Mouse (Mus musculus): ENCODE data around the gene Hoxd4.

Hoxd4 gene
- long read RNA-seq, experiment 1 = 0 reads
- long read RNA-seq, experiment 2, partial matches to known transcripts = 3 of 6 reads
- long read RNA-seq, experiment 2, other reads (novel, unspliced or antisense) = 3 of 6 reads

DNA sequence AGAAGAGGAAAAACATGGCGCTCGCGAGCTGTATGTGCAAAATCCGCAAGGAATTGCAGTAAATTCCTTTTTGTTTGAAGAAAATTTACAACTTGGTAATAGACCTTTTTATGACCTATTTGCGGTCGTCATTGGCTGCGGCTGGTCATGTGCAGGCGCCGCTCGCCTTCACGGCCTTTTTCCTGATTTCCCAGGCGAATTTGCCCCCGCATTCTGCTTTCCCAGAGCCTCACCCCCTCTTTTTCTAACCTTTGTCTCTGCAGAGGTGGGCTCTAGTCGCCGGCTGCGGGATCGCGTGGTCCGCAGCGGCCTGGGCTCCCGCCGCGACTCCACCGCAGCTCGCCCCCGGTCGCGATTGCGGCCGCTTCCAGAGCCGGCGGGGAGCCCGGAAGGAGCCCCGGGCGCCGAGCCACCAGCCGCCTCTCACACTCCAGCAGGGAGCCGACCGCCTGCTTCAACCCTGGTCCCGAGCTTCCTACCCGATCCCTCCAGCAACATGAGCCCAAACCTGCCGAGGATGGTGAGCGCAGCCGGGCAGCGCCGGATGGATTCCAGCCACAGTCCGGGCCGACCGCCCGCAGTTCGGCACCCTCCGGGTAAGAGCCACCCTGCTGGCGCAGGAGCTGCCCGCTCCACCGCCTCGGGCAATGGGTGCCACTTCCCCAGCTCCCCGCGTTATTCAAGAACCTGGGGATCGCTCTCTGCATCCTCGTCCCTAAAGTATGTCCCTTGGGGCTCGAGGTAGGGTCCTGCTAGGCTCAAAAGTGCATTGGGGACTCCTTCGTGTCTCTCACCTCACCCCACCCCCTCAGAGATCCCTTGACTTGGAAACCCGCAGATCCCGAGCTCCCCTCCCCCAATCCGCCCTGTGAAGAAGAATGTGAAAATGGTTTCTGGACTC, at the start of gene Hoxd4, which contains the start of gene Hoxd3:
TSS of gene Hoxd4 (plus strand) at position 209 of the 901 bp plus-strand sequence.
TSS of gene Hoxd3 (plus strand) at position 207 of the 901 bp plus-strand sequence.
- intact Hi-C loops (cut with DNase I) = loop anchor here (10.0 kb wide), 1 partner anchor 113 kb away; the partner anchor contains the start of gene Mtx2

- intact Hi-C loops (cut with DNase I) = loop anchor here (5.0 kb wide), 1 partner anchor 361 kb away; no protein-coding TSS in a partner anchor
These were observed 48.3 kb upstream of the Hoxd4 start for GRCm38 (mm10) chr2:74663291-74663925.

GRCm38 (mm10) chr2:74666411-74666810, 45.3 kb upstream of the Hoxd4 start:
- intact Hi-C loops (cut with DNase I) = no loop called here

DNA sequence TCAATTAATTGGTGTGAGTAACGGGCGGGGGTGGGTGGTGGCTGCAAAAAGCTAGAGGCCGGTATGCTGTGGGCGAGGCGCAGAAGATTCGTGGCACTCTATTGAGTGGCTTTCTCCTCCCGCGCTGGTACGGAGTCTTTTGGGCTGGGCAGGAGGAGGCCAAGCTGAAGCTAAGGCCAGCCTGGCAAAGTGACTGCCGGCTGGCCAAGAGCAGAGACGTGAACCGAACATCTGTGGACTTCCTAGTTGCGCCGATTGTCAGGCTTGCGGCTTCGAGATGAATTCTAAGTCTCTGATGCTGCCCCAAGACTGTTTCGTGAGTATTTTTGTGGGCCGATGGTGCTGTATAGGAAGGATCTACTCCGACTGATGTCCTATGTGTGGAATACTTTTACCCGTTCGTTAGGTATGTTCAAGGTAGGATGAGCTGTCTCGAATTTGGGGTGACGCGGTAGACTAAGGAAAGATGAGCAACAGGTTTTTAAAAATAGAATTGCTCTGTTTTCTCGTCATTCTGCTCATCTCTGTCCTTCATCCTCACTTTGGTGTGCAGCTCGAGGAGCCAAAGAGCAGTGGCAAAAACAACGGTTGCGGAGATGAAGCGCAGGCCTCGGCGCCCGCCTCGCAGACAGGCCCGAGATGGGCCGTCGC, 44.4 kb upstream of the Hoxd4 start:
- intact Hi-C loops (cut with DNase I) = no loop called here

- intact Hi-C loops (cut with DNase I) = no loop called here
These were observed 43.8 kb upstream of the Hoxd4 start, which contains the start of gene Hoxd13 for GRCm38 (mm10) chr2:74667842-74668357. Gene Hoxd13 (plus strand): TSS chr2:74668310.

DNA sequence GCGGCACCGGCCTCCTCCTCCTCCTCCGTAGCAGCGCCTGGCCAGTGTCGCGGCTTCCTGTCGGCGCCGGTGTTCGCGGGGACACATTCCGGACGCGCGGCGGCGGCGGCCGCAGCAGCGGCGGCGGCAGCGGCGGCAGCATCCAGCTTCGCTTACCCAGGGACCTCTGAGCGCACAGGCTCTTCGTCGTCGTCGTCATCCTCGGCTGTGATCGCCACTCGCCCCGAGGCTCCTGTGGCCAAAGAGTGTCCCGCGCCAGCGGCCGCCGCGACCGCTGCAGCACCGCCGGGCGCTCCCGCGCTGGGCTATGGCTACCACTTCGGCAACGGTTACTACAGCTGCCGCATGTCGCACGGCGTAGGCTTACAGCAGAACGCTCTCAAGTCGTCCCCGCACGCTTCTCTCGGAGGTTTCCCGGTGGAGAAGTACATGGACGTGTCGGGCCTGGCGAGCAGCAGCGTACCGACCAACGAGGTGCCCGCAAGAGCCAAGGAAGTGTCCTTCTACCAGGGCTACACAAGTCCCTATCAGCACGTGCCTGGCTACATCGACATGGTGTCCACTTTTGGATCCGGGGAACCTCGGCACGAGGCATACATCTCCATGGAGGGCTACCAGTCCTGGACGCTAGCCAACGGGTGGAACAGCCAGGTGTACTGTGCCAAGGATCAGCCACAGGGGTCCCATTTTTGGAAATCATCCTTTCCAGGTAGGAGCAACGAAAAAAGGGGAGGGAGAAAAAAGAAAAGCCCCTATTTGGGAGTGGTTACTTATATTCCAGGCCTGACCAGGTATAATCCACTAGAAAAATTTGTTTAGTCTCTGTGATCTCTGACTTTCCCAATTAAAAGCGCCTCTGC, 43.1 kb upstream of the Hoxd4 start:
- intact Hi-C loops (cut with DNase I) = no loop called here

- intact Hi-C loops (cut with DNase I) = no loop called here
These were observed 42.5 kb upstream of the Hoxd4 start for GRCm38 (mm10) chr2:74669230-74669578.

GRCm38 (mm10) chr2:74669650-74670235, 42.0 kb upstream of the Hoxd4 start:
- intact Hi-C loops (cut with DNase I) = loop anchor here (5.0 kb wide), 2 partner anchors 602 to 702 kb away; no protein-coding TSS in a partner anchor

GRCm38 (mm10) chr2:74670632-74671188, 41.0 kb upstream of the Hoxd4 start:
- intact Hi-C loops (cut with DNase I) = loop anchor here (5.0 kb wide), 2 partner anchors 603 to 703 kb away; no protein-coding TSS in a partner anchor

DNA sequence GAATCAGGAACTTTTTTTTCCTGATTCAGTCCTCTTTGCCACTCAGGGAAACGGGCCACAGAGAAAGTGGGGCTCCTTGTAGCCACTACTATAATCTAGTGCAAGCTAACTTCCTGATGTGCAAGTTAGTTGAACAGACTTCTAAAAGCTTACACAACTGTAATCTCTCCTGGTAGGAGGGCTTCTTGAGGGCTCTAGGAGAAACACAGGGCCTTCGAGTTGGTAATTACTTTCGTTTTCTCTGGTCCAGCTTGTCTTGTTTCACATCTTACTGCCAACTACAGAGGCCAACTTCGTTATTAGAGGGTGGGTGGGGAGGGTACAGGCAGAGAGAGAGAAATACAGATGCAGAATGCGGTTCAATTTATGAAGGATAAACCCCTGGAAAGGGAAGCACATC, 39.9 kb upstream of the Hoxd4 start:
- intact Hi-C loops (cut with DNase I) = loop anchor here (5.0 kb wide), 2 partner anchors 605 to 705 kb away; no protein-coding TSS in a partner anchor

GRCm38 (mm10) chr2:74672481-74673362, 39.0 kb upstream of the Hoxd4 start:
- intact Hi-C loops (cut with DNase I) = loop anchor here (5.0 kb wide), 2 partner anchors 605 to 705 kb away; no protein-coding TSS in a partner anchor

- intact Hi-C loops (cut with DNase I) = loop anchor here (5.0 kb wide), 2 partner anchors 607 to 707 kb away; no protein-coding TSS in a partner anchor
These were observed 37.8 kb upstream of the Hoxd4 start for GRCm38 (mm10) chr2:74673835-74674425.

DNA sequence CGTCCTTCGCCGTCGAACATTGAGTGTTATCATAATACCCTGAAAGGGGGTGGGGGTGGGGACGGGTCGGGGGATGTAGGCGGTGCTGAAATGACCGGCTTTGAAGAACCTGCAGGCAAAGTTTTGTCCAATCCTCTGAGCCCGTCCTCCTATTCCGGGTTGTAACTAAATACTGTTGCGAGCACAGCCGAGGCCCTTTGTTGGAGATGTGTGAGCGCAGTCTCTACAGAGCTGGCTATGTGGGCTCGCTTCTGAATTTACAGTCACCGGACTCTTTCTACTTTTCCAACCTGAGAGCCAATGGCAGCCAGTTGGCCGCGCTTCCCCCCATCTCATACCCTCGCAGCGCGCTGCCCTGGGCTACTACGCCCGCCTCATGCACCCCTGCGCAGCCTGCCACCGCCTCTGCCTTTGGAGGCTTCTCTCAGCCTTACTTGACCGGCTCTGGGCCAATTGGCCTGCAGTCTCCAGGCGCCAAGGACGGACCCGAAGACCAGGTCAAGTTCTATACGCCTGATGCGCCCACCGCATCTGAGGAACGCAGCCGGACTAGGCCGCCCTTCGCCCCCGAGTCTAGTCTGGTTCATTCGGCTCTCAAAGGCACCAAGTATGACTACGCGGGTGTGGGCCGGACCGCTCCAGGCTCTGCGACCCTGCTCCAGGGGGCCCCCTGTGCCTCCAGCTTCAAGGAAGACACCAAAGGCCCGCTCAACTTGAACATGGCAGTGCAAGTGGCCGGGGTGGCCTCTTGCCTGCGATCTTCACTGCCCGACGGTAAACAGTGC, 36.7 kb upstream of the Hoxd4 start, which contains the start of gene Hoxd12:
TSS of gene Hoxd12 (plus strand) at position 133 of the 785 bp plus-strand sequence.
- intact Hi-C loops (cut with DNase I) = loop anchor here (5.0 kb wide), 2 partner anchors 608 to 708 kb away; no protein-coding TSS in a partner anchor

DNA sequence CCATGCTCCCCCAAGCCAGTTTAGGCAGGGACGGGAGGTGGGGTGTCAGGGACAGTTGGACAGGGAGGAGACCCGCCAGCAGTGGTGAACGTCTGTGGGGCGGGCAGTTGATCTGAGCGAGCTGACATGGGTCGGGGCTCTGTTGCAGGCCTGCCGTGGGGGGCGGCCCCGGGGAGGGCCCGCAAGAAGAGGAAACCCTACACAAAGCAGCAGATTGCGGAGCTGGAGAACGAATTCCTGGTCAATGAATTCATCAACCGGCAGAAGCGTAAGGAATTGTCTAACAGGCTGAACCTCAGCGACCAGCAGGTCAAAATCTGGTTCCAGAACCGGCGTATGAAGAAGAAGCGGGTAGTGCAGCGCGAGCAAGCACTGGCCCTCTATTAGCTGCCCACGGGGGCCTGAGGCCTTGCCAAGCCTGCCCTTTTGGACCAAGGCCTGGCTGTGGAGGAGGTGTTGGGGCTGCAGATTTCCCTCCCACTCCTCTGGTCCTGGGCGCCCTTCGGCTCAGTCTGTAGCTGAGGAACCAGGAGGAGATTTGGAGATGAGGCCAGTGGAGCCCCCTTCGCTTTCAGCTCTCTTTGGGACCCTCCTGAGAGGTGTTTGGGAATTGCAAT, 36.0 kb upstream of the Hoxd4 start:
- intact Hi-C loops (cut with DNase I) = no loop called here

GRCm38 (mm10) chr2:74676376-74677052, 35.2 kb upstream of the Hoxd4 start:
- intact Hi-C loops (cut with DNase I) = no loop called here

DNA sequence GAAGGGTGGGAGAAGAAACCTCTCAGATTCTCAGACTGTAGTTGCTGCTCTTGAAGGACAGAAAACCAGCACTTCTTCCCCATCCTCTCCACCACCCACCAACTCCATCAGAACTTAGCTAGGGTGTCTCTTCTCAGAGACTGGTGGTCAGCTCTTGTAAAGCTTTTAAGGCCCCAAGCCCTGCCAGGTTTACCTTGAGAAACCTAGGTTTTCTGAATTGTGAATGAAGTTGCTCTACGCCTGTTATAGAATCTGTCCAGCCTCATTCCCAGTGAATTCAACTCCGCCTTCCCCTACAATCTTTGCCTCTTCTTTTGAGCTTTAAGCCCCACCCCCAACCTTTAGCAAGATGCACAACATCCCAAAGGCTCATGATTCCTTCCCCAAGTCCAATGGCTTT, 34.6 kb upstream of the Hoxd4 start:
- intact Hi-C loops (cut with DNase I) = no loop called here

Measured in adrenal gland (tissue).